Mouse (Mus musculus) midbrain, embryonic 15.5 days (tissue): ENCODE data around the gene Dhx8. TPM values are rescaled to one million over a fixed set of nuclear protein-coding genes. Genes with fewer than 3 reads are reported as not detected.

ENCODE experiments used
- ATAC-seq: fragments of 200-750 bp; cut with Nextera tagmentation; replicated peaks from 2 replicates; pipeline ENCODE4 v1.8.0; 2017; ENCODE audit warnings: moderate TSS enrichment
- H3K27ac ChIP-seq: fragments of 300-500 bp; sonication (generic); 2 replicates; pipeline ENCODE4 v1.5.1; 2015; ENCODE audit warnings: mild to moderate bottlenecking, inconsistent platforms
- H3K27me3 ChIP-seq: fragments of 300-500 bp; sonication (generic); replicated peaks from 2 replicates; pipeline ENCODE4 v1.6.1; 2015; ENCODE audit warnings: inconsistent platforms
- H3K36me3 ChIP-seq: fragments of 300-500 bp; sonication (generic); replicated peaks from 2 replicates; pipeline ENCODE4 v1.6.1; 2015; ENCODE audit warnings: inconsistent platforms
- H3K4me1 ChIP-seq: fragments of 300-500 bp; sonication (generic); 2 replicates; pipeline ENCODE4 v1.6.1; 2015; ENCODE audit warnings: inconsistent platforms
- H3K4me2 ChIP-seq: fragments of 300-500 bp; sonication (generic); 2 replicates; pipeline ENCODE4 v1.6.1; 2015; ENCODE audit warnings: inconsistent platforms, mild to moderate bottlenecking, moderate library complexity
- H3K4me3 ChIP-seq: fragments of 300-500 bp; sonication (generic); 2 replicates; pipeline ENCODE4 v1.5.1; 2015; ENCODE audit warnings: mild to moderate bottlenecking, inconsistent platforms
- H3K9ac ChIP-seq: fragments of 300-500 bp; sonication (generic); 2 replicates; pipeline ENCODE4 v1.6.1; 2015; ENCODE audit warnings: mild to moderate bottlenecking, inconsistent platforms
- H3K9me3 ChIP-seq: fragments of 300-500 bp; sonication (generic); 2 replicates; pipeline ENCODE4 v1.6.1; 2016; ENCODE audit warnings: inconsistent platforms
- WGBS: fragments of 180-500 bp; shearing (Covaris S2); methylation state at CpG from one replicate; pipeline ENCODE4 v1.1.7; 2015; ENCODE audit warnings: mixed read lengths; 5-methylcytosine and 5-hydroxymethylcytosine counted together
- polyA plus RNA-seq: library from polyadenylated mRNA; unstranded; fragments of >200 nt; fragmentation: Nextera tagmentation; extraction: Ambion mirVana; gene quantifications from 2 replicates; pipeline ENCODE4 v1.2.1, GENCODE M21; 2015

The Dhx8 gene
- polyA plus RNA-seq, 1 experiment from 2014 or later = 33.9 TPM

DNA sequence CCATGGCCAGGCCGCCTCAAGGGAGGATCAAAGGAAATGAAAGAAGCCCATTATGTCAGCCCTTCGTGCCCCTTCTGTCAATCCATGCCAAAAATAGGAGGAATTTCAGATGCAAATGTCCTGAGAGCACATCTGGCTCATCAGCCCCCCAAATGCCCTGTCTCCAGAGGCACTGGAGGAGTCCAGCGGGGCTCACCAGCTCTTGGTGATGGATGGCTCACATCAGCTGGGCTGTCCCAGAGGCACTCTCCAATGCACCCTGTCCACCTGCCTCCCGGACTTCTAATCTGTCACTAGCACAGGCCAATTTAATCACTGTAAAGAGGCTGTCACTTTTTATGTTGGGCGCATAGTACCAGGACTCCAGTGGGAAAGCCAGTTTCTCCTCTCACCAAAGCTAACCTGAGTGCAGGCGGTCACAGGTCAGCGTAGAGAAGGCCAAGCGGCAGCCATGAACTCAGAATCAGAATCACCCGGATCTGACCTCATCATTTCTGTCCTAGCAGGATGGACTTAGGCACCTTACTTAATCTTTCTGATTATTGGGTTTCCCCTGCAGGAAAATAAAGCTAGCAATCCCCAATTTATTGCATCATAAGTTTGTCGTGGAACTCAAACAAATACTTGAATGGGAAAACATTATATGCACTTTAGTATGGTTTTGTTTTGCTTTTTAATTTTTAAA is 25.8 kb upstream of the Dhx8 start:
- 76% methylated on average over 10 of the region's 10 CpGs for WGBS
- Histone ChIP-seq H3K36me3 (no peaks in the 10 kb centered on the region), H3K9ac (no peak overlapping the region), H3K4me2 (no peak overlapping the region), H3K4me1 (peaks cover 4% of the 10 kb centered on the region; the same call in 1 of the 2 replicates), H3K27ac (no peak overlapping the region), H3K9me3 (no peaks in the 10 kb centered on the region), H3K4me3 (no peak overlapping the region), H3K27me3 (no peaks in the 10 kb centered on the region)
- ATAC-seq = no peak

DNA sequence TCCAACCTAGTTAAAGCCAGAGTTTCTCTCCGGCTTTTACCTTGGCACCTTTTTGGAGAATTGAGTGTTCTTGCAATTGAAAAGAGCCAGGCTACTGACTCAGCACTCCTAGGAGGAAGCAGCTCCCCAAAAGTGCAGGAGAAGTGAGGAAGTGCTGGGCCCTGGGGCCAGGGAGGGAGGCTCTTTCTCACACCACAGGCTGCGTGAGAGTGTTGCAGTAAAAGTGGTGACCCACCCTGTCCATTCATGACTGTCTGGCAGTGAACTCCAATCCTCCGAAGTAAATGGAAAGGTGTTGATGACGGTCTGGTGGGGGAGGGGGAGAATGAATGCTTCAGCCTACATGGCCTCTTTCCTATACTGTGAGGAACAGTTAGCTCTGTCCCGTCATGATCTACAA is 24.2 kb upstream of the Dhx8 start:
- Histone ChIP-seq H3K27me3 (no peaks in the 10 kb centered on the region), H3K9ac (no peak overlapping the region), H3K4me2 (no peak overlapping the region), H3K9me3 (no peaks in the 10 kb centered on the region), H3K4me3 (no peak overlapping the region), H3K36me3 (no peaks in the 10 kb centered on the region), H3K4me1 (peaks cover 4% of the 10 kb centered on the region; the same call in 1 of the 2 replicates), H3K27ac (no peak overlapping the region)
- 66% methylated on average over 5 of the region's 5 CpGs for WGBS
- no peak for ATAC-seq

DNA sequence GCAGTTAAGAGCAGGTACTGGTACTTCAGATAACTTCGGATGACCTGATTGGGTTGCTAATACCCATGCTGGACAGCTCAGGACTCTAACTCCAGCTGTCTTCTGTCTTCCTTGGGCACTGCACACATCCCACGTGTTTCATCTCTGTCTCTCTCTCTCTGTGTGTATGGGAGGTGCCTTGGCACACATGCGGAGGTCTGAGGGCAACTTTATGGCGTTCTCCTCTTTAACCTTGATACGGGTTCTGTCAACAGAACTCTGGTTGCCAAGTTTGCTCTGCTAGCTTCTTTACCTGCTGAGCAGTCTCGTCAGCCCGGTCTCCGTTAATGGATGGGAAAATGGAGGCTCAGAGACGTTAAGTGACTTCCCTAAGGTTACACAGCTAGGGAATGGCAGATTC is 19.9 kb upstream of the Dhx8 start:
- Histone ChIP-seq H3K9me3 (no peaks in the 10 kb centered on the region), H3K9ac (no peak overlapping the region), H3K4me3 (no peak overlapping the region), H3K4me1 (peaks cover 1% of the 10 kb centered on the region; the same call in 1 of the 2 replicates), H3K4me2 (no peak overlapping the region), H3K27me3 (no peaks in the 10 kb centered on the region), H3K27ac (no peak overlapping the region), H3K36me3 (no peaks in the 10 kb centered on the region)
- no peak for ATAC-seq
- WGBS = 87% methylated on average over 9 of the region's 9 CpGs

DNA sequence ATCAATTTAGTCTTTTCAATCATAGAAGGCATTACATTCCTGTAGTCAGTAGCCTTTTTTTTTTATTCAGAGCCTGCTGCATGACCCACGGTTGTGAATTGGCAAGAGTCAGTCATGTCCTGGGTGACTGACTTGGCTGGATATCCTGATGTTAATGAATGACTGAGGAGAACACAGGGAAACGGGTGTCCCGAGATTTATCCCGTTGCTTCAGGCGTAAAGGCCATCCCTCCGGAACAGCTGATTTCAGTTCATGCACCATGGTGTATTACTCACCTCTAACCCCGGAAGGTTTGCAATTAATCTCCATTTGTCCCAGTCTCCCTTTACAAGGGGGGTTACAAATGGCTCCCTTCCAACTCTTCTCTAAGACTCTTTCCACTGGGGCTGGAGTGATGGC is 18.7 kb upstream of the Dhx8 start:
- peaks cover 10% of the 10 kb centered on the region for H3K4me1 ChIP-seq
- H3K4me2 ChIP-seq = no peak overlapping the region
- no peak for ATAC-seq
- no peaks in the 10 kb centered on the region for H3K9me3 ChIP-seq
- no peak overlapping the region for H3K9ac ChIP-seq
- 66% methylated on average over 7 of the region's 7 CpGs for whole genome bisulfite sequencing
- no peak overlapping the region for H3K4me3 ChIP-seq
- H3K27ac ChIP-seq = no peak overlapping the region
- no peaks in the 10 kb centered on the region for H3K36me3 ChIP-seq
- no peaks in the 10 kb centered on the region for H3K27me3 ChIP-seq

DNA sequence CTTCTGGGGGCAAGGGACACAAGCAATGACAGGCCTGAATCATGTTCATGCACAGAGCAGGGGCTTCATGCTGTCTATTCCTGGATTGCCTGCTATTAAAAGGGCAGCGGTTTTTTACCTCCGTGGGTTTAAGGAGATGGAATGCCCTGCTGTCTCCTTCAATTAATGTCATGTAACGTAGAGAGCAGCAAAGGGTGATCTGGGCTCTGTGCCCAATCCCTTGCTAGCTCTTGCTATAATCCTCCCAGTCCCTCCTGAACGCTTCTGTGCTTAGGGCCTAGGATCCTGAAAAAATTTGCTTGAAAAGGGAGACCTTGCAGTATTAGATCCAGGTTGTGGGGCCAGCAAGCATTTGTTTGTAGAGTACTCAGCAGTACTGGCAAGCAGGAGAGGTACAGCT is 14.4 kb upstream of the Dhx8 start:
- no peak overlapping the region for H3K4me3 ChIP-seq

DNA sequence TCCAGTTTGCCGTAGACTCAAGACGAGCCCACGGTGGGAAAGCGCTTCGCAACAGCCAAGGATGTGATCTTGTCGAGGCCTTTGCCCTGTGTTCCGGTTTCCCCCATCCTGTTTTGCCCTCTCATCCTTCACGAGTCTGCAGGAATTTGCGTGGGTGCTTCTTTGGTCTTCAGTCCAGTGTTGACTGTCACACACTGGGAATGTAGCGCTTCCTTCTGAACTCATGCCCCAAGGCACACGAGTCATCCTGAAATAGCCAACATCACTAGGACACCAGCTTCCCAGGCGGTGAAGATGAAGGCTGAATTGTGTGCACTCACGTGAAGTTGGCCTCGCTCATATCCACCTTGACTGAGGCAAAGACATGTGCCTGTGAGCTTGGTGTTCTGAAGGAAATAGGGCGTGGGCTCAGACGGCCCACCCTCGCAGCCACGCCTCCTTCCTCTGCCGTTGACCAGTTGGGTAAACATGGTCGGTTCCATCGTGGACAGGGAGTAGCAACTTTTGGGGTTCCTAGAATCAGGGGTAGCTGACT is 12.7 kb upstream of the Dhx8 start:
- no peaks in the 10 kb centered on the region for H3K36me3 ChIP-seq
- H3K27ac ChIP-seq = no peak overlapping the region
- H3K9me3 ChIP-seq = no peaks in the 10 kb centered on the region
- no peak overlapping the region for H3K9ac ChIP-seq
- H3K4me3 ChIP-seq = no peak overlapping the region
- no peak for ATAC-seq
- H3K4me2 ChIP-seq = no peak overlapping the region
- H3K27me3 ChIP-seq = no peaks in the 10 kb centered on the region
- peaks cover 10% of the 10 kb centered on the region for H3K4me1 ChIP-seq
- WGBS = 87% methylated on average over 21 of the region's 21 CpGs

More for the DNA sequence above, 14.4 kb upstream of the Dhx8 start:
- Histone ChIP-seq H3K4me2 (no peak overlapping the region), H3K36me3 (no peaks in the 10 kb centered on the region), H3K9ac (no peak overlapping the region), H3K9me3 (no peaks in the 10 kb centered on the region), H3K27me3 (no peaks in the 10 kb centered on the region), H3K4me1 (peaks cover 10% of the 10 kb centered on the region), H3K27ac (peak overlapping the region; percentile 26)
- 10% methylated on average over 4 of the region's 4 CpGs for WGBS
- no peak for ATAC-seq

DNA sequence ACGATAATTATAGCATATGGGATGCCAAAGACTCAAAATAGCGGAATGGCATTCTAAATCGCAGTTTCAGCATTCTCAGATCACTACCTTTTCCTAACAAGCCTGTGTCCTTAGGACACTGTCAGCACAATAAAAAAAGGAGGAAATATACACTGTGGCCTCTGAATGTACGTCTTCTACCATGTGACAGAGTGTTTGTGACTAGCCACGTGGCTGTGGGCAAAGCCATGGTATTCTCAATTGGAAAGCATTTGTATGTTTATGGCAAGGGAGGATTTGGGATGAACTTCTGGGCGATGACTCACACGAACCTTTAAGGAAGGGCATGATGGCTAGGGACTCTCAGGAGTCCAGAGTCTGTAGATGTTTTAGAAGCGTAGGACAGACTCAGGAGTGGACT is 7.7 kb upstream of the Dhx8 start:
- no peaks in the 10 kb centered on the region for H3K36me3 ChIP-seq
- H3K9me3 ChIP-seq = no peaks in the 10 kb centered on the region
- no peak overlapping the region for H3K9ac ChIP-seq
- no peak overlapping the region for H3K27ac ChIP-seq
- H3K27me3 ChIP-seq = no peaks in the 10 kb centered on the region
- no peak for ATAC-seq
- no peak overlapping the region for H3K4me2 ChIP-seq
- 86% methylated on average over 8 of the region's 8 CpGs for WGBS
- no peak overlapping the region for H3K4me3 ChIP-seq
- no peaks in the 10 kb centered on the region for H3K4me1 ChIP-seq

DNA sequence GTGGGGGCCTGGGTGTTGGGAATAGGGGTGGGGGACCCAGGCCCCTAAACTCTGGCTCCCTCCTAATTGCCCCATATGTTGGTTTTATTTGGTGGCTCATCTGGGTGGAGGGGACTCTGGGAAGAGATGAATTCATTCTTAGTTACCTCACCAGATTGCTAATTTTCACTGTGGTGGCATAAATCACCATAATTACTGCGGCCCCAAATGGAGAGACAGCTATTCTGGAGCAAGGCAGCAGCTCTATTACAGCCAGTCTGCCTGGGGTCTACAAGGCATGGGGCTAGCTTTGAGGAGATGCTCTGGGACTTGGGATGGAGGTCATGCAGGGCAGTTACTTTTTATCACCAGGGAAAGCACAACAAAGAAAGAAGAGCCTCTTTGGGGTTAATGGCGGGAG is 6.0 kb upstream of the Dhx8 start:
- H3K9ac ChIP-seq = no peak overlapping the region
- no peaks in the 10 kb centered on the region for H3K36me3 ChIP-seq
- no peak overlapping the region for H3K27ac ChIP-seq
- H3K27me3 ChIP-seq = no peaks in the 10 kb centered on the region
- H3K4me2 ChIP-seq = no peak overlapping the region
- no peaks in the 10 kb centered on the region for H3K4me1 ChIP-seq
- H3K9me3 ChIP-seq = no peaks in the 10 kb centered on the region
- no peak for ATAC-seq
- 44% methylated on average over 2 of the region's 2 CpGs for WGBS
- H3K4me3 ChIP-seq = no peak overlapping the region

DNA sequence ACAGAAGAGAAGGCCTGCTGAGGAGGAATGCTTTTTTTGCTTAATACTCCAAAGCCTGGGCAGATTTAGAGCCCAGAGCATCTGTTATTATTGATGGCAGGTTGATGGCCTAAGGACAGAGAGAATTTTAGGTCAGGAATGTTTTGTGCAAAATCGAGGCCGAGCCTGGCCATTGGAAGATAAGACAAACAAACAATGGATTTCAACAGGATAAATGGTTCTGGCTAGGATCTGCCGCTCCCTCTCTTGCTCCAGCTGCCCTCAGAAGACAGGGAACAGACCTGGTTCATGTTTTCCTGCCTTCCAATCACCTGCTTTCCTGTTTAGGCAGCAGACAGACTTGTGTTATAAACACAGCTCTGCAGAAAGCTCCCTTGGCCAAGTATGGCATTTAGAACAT is 3.4 kb upstream of the Dhx8 start:
- WGBS = 74% methylated on average over 3 of the region's 3 CpGs
- H3K4me2 ChIP-seq = no peak overlapping the region
- no peaks in the 10 kb centered on the region for H3K36me3 ChIP-seq
- no peaks in the 10 kb centered on the region for H3K9me3 ChIP-seq
- ATAC-seq = no peak
- H3K4me1 ChIP-seq = peaks cover 10% of the 10 kb centered on the region
- H3K27ac ChIP-seq = no peak overlapping the region
- H3K4me3 ChIP-seq = no peak overlapping the region
- H3K27me3 ChIP-seq = no peaks in the 10 kb centered on the region
- no peak overlapping the region for H3K9ac ChIP-seq

DNA sequence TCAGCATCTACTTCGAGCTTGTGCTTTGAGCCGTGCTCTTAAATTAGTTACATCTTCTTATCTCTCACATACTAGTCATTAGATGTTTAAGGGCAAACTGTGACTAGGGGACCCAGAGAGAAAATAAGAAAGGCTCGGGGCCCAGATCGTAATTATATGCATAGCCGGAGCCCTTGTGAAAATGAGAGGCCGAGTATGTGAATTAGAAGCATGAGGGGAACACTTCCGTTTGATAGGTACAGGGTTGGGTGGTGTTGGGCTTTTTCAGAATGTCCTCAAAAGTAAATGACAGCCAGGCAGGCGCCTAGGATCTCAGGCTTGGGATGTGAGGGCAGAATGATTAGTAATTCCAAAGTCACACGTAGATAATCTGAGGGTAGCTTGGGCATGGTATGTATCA is 877 bp downstream of the Dhx8 start:
- Histone ChIP-seq H3K27me3 (no peaks in the 10 kb centered on the region), H3K9ac (peak overlapping the region; percentile 60), H3K4me1 (peaks cover 10% of the 10 kb centered on the region), H3K36me3 (peaks cover 29% of the 10 kb centered on the region), H3K9me3 (no peaks in the 10 kb centered on the region), H3K4me2 (peak overlapping the region; percentile 70), H3K4me3 (peak overlapping the region; percentile 63), H3K27ac (no peak overlapping the region)
- ATAC-seq = no peak; the same call in 1 of the 2 replicates
- 35% methylated on average over 9 of the region's 9 CpGs for WGBS

DNA sequence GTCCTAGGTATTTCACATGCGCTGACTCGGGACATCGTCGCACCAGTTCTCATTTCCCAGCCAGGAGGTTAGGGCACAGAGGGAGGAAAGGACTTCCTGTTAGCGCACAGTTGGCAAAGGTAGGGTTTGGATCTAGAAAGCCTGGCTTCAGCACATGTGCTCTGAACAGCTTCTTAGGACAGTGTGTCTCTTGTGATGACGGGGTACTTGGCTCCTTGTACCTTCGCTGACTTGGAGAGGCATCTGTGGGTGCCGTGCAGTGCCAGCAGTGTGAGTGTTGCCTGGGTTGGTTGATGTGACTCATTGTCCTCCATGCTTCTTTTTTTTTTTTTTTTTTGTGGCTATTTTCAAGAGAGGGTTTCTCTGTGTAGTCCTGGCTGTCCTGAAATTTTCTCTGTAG is 23.9 kb downstream of the Dhx8 start:
- H3K4me1 ChIP-seq = no peaks in the 10 kb centered on the region
- H3K9ac ChIP-seq = no peak overlapping the region
- no peaks in the 10 kb centered on the region for H3K9me3 ChIP-seq
- ATAC-seq = no peak
- H3K4me3 ChIP-seq = no peak overlapping the region
- no peak overlapping the region for H3K27ac ChIP-seq
- peaks cover 65% of the 10 kb centered on the region for H3K36me3 ChIP-seq
- H3K4me2 ChIP-seq = no peak overlapping the region
- no peaks in the 10 kb centered on the region for H3K27me3 ChIP-seq
- 97% methylated on average over 8 of the region's 8 CpGs for WGBS

DNA sequence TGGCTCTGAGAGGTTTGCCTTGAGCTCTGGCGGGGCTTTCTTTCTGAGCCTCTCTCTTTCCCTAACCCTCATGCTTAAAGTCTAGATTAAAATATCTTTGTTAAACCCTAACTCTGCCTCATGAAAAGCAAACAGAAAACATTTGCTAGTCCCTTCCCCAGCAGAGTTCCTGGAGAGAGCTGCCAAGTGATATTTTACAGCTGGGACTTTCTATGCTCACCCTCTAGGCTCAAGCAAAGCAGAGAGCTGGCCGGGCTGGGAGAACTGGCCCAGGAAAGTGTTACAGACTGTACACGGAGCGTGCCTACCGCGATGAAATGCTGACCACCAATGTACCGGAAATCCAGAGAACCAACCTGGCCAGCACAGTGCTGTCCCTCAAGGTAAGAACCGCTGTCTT is 24.6 kb downstream of the Dhx8 start:
- Histone ChIP-seq H3K4me3 (no peak overlapping the region), H3K27me3 (no peaks in the 10 kb centered on the region), H3K36me3 (peaks cover 66% of the 10 kb centered on the region), H3K4me2 (no peak overlapping the region), H3K4me1 (no peaks in the 10 kb centered on the region), H3K9me3 (no peaks in the 10 kb centered on the region), H3K9ac (no peak overlapping the region), H3K27ac (no peak overlapping the region)
- 91% methylated on average over 8 of the region's 8 CpGs for WGBS
- no peak for ATAC-seq

DNA sequence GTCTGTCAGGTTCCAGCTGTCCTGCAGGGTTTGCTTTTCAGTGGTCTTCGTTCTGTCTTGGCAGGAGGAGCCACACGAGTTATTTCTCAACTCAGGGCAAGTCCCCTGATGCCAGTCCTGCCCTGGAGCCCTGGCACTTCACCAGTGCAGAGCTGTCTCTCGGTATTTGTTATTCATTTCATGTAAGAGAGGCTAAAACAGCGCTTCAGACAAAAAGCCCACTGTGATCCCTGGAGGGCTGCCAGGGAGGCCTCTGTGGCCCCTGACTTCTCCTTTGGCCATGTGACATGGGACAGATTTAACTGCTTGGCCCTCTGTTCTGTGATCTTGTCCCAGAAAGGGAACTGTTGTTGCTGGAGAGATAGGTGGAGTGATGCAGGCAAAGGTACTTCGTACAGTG is 25.7 kb downstream of the Dhx8 start:
- H3K27ac ChIP-seq = no peak overlapping the region
- WGBS = 66% methylated on average over 5 of the region's 5 CpGs

More for the DNA sequence above, 25.7 kb downstream of the Dhx8 start:
- no peaks in the 10 kb centered on the region for H3K27me3 ChIP-seq
- peaks cover 56% of the 10 kb centered on the region for H3K36me3 ChIP-seq
- H3K4me2 ChIP-seq = no peak overlapping the region
- H3K4me3 ChIP-seq = no peak overlapping the region
- H3K9ac ChIP-seq = no peak overlapping the region
- no peaks in the 10 kb centered on the region for H3K9me3 ChIP-seq
- no peaks in the 10 kb centered on the region for H3K4me1 ChIP-seq
- no peak for ATAC-seq
